Mouse (Mus musculus) embryonic facial prominence, embryonic 14.5 days (tissue): ENCODE data around the gene Gm14124. TPM values are rescaled to one million over a fixed set of nuclear protein-coding genes. Genes with fewer than 3 reads are reported as not detected.
"Not testable (repeated sequence)": the region's sequence is repeated elsewhere in the genome, so short reads cannot be mapped to it uniquely, and the experiment has no call there.

Source experiments
- ATAC-seq: fragments of 200-750 bp; cut with Nextera tagmentation; 2 replicates; pipeline ENCODE4 v1.8.0; 2017; ENCODE audit warnings: low read depth, moderate number of reproducible peaks, moderate TSS enrichment
- DNase-seq: peaks from one replicate; pipeline ENCODE4 v3.0.0-alpha.2; 2015; ENCODE audit warnings: low spot score
- H3K27ac ChIP-seq: fragments of 300-500 bp; sonication (generic); replicated peaks from 2 replicates; pipeline ENCODE4 v1.5.1; 2014; ENCODE audit warnings: low read depth, mild to moderate bottlenecking, low read length, moderate library complexity
- H3K27me3 ChIP-seq: fragments of 300-500 bp; sonication (generic); replicated peaks from 2 replicates; pipeline ENCODE4 v1.6.1; 2014; ENCODE audit warnings: low read length; ENCODE audit not compliant: control insufficient read depth, insufficient read depth
- H3K36me3 ChIP-seq: fragments of 300-500 bp; sonication (generic); 2 replicates; pipeline ENCODE4 v1.6.1; 2014; ENCODE audit warnings: low read length, mixed read lengths; ENCODE audit not compliant: control insufficient read depth, insufficient read depth
- H3K4me1 ChIP-seq: fragments of 300-500 bp; sonication (generic); 2 replicates; pipeline ENCODE4 v1.6.1; 2014; ENCODE audit warnings: antibody characterized with exemption, low read length; ENCODE audit not compliant: control insufficient read depth, insufficient read depth
- H3K4me2 ChIP-seq: fragments of 300-500 bp; sonication (generic); 2 replicates; pipeline ENCODE4 v1.6.1; 2014; ENCODE audit warnings: low read depth, mild to moderate bottlenecking, low read length, moderate library complexity, mixed read lengths
- H3K4me3 ChIP-seq: fragments of 300-500 bp; sonication (generic); 2 replicates; pipeline ENCODE4 v1.5.1; 2014; ENCODE audit warnings: low read depth, mild to moderate bottlenecking, low read length
- H3K9ac ChIP-seq: fragments of 300-500 bp; sonication (generic); 2 replicates; pipeline ENCODE4 v1.6.1; 2014; ENCODE audit warnings: low read depth, mild to moderate bottlenecking, low read length, moderate library complexity, mixed read lengths
- H3K9me3 ChIP-seq: fragments of 300-500 bp; sonication (generic); 2 replicates; pipeline ENCODE4 v1.6.1; 2016; ENCODE audit warnings: low read length; ENCODE audit not compliant: control insufficient read depth
- WGBS: fragments of 180-500 bp; shearing (Covaris S2); extraction: QIAGEN DNeasy Blood & Tissue Kit; methylation state at CpG from one replicate; pipeline ENCODE4 v1.1.7; 2014; 5-methylcytosine and 5-hydroxymethylcytosine counted together
- polyA plus RNA-seq: library from polyadenylated mRNA; unstranded; fragments of >200 nt; fragmentation: Nextera tagmentation; extraction: Ambion mirVana; gene quantifications from 2 replicates; pipeline ENCODE4 v1.2.1, GENCODE M21; 2014

Gm14124 gene
- polyA plus RNA-seq, 1 experiment from 2014 or later: not detected

DNA sequence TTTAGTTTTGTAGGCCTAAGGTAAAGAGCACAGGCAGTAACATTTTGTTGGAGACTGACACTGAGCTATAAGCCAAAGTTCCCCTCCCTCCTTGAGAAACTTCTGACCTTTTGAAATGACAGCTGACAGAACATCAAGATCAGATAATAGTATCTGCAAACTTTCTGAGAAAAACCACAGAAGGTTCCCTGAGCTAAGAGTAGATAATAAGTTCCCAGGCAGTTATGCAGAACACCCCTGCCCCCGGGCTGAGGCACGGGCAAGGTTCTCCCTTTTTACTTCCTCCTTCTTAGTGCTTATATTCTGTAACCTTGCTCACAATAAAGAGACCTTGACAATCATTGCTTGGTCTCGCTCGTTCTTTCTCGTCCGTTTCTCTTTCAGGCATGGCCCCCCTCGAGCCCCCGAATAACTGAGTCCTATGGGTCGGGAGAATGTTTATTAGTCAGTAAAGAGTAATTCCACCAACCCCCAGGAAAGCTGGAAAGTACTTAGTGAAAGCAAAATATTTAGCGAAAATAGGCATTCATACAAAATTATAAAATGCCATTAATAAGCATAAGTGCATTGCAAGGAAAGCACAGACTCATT is 50.0 kb downstream of the Gm14124 start:
- Histone ChIP-seq H3K4me1 (no peaks in the 10 kb centered on the region), H3K9me3 (no peaks in the 10 kb centered on the region), H3K9ac (no peak overlapping the region), H3K36me3 (no peaks in the 10 kb centered on the region), H3K27me3 (no peaks in the 10 kb centered on the region), H3K4me2 (no peak overlapping the region), H3K4me3 (no peak overlapping the region), H3K27ac (no peak overlapping the region)
- ATAC-seq: no peak
- no peak for DNase-seq
- 86% methylated on average over 10 of the region's 10 CpGs for WGBS

DNA sequence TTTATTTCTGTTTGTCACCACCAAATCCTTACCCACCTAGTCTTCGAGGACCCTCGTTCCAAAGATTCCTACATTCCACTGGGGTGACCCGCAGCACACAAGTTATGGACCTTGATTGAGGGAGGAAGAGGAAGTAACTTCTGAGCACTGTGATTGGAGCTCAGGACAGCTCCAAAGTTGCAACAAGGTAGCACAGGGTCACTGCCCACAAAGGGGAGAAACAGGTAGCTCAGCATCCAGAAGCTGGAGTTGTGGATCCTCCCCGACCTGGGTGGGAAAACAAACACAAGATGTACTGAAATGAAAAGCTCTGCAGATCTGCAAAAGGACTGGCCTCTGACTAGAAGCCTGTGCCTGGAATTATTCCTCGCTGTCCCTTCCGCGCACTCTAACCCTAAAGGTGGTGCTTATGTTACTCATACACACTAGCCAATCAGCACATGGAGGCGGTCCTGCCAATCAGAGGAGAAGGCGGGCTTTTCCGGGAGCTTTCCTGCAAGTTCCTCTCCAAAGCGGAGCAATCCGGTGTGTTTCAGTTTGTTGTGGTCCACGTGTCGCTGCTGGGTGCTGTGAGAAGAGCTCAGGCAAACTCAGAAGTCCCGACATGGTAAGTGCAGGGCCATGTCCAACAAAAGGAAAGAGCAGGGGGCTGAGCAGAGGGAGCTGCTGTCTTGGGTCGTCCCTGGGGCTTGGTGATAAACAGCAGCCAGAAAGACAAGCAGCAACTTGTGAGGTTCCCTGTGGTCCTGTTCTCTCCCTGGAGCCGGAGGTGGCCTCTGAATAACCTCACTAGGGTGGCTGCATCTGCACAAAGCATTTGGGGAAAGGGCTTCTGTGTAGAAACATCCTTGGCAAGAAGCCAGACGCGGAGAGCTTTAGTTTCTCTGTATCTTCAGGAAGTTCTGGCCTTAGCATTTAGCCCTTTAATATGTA is 53.9 kb downstream of the Gm14124 start:
- H3K4me1 ChIP-seq, H3K27me3 ChIP-seq, H3K27ac ChIP-seq: not testable (repeated sequence)
- H3K36me3 ChIP-seq: peaks cover 13% of the 10 kb centered on the region
- H3K9me3 ChIP-seq: peaks cover 15% of the 10 kb centered on the region
- H3K4me3 ChIP-seq: peak overlapping the region; percentile 47
- WGBS: 17% methylated on average over 19 of the region's 19 CpGs
- peak; percentile 99 for ATAC-seq
- peak overlapping the region; percentile 71 for H3K9ac ChIP-seq
- DNase-seq: peak; percentile 96
- H3K4me2 ChIP-seq: peak overlapping the region; percentile 60

DNA sequence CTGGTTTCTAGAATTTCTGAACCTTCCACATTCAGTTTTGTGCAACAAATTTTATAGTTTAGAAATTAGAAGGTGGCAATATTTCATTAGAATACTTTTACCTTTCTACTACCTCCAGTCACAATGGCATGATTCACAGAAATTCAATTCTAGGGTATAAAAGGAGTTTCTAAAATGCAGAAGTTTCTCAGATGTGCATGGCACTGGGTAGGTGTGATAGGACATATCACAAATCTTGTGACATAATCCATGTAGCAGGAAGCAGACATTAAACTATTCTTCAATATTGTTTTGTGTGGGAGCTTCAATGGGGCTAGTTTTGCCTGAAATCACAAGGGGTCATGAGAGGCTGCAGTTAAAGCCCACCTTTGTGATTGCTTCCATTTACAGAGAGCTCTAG is 58.8 kb downstream of the Gm14124 start:
- H3K9me3 ChIP-seq: peaks cover 51% of the 10 kb centered on the region
- no peaks in the 10 kb centered on the region for H3K27me3 ChIP-seq
- ATAC-seq (no peak), DNase-seq (no peak)
- H3K4me2 ChIP-seq: no peak overlapping the region
- H3K4me3 ChIP-seq: no peak overlapping the region
- H3K9ac ChIP-seq: no peak overlapping the region
- H3K27ac ChIP-seq: no peak overlapping the region
- no peaks in the 10 kb centered on the region for H3K4me1 ChIP-seq
- H3K36me3 ChIP-seq: peaks cover 31% of the 10 kb centered on the region

DNA sequence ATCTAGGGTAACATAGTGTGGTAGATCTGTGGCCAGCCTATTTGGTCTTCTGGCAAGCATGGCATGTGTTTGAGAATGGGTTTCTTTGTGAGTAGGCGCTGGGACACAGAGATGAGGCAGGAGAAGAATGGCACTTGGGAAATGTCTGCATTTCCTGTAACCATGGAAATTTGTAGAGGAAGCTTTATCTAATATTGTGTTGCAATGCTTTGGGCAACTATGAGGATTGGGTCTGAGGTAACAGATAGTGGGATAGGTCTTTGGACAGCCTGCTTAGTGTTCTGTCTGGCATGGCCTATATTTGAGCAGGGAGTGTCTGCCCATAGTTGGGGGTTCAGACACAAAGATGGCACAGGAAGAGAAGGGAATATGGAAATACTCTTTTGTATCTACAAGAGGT is 61.7 kb downstream of the Gm14124 start:
- Histone ChIP-seq H3K9me3 (peaks cover 73% of the 10 kb centered on the region), H3K27me3 (no peaks in the 10 kb centered on the region), H3K4me3 (no peak overlapping the region), H3K36me3 (peaks cover 40% of the 10 kb centered on the region), H3K4me1 (no peaks in the 10 kb centered on the region), H3K9ac (no peak overlapping the region), H3K27ac (no peak overlapping the region), H3K4me2 (no peak overlapping the region)
- 89% methylated on average over 1 of the region's 1 CpGs for WGBS
- DNase-seq (no peak), ATAC-seq (no peak)

Other genes with a start within 250 kb of the Gm14124 start
- 8.2 and 9.6 TPM in 2 replicates for gene Zfp120, start 120.8 kb upstream of the Gm14124 start, polyA plus RNA-seq
- gene Gm10770, start 77.8 kb upstream of the Gm14124 start, polyA plus RNA-seq: not detected in 2 replicates
- gene Gm14139, start 75.8 kb upstream of the Gm14124 start, polyA plus RNA-seq: not detected in 2 replicates
- 7.3 and 7.7 TPM in 2 replicates for gene Zfp937, start 39.4 kb upstream of the Gm14124 start, polyA plus RNA-seq
- 2.2 and 3.8 TPM in 2 replicates for gene Gm21994, start 1.9 kb upstream of the Gm14124 start, polyA plus RNA-seq
- 2.5 and 3.3 TPM in 2 replicates for gene Gm10130, start 66.2 kb downstream of the Gm14124 start, polyA plus RNA-seq
- 6.6 and 7.6 TPM in 2 replicates for gene 3300002I08Rik, start 105.2 kb downstream of the Gm14124 start, polyA plus RNA-seq
- 5.9 and 6.2 TPM in 2 replicates for gene Zfp442, start 194.0 kb downstream of the Gm14124 start, polyA plus RNA-seq
- 0.10 TPM in 1 of 2 replicates, not detected in the other for gene Zfp345, start 227.6 kb downstream of the Gm14124 start, polyA plus RNA-seq